Mouse (Mus musculus) ovary, adult 18-20 months (tissue): ENCODE data around the gene Specc1l.
"Not testable (repeated sequence)": the region's sequence is repeated elsewhere in the genome, so short reads cannot be mapped to it uniquely, and the experiment has no call there.

Experiments used
- DNase-seq: peaks from one replicate; pipeline ENCODE4 v3.0.0; 2022; ENCODE audit warnings: low spot score, mixed read lengths

The Specc1l gene

DNA sequence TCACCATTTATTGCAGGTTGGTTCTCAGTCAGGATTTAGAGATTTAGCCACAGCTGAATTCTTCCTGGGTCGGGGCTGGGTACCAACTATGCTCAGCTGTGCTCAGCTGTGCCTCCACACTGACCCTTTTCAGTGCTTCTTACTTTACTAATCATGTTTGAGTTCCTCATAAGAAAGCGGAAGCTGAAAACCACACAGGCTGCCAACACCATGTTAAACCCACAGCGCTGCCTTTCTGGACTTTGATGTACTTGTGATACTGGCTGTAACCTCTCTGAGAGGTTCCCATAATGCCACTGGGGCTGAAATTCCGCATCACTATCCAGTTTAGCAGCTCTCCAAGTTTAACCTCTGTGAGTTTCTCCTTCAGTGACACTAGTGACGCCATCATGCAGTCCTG lies 70.8 kb downstream of the Specc1l start:
- DNase-seq, result no peak

DNA sequence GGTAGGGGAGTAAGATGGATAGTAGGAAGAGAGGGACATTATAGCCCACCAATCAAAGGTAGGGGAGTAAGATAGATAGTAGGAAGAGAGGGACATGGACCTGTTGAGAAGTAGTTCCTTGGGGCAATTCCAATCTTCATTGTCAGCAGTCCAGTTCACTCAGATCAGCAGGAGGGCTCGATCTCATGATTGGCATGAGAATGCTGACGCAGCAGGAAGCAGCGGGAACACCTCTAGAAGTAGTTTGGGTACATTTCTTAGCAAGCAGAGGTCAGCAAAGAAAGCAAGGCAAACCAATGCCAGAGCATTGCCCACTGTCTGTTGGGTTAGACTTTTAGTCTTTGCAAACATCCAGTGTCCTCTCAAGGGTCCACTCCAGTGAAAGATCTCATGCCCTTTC lies 71.9 kb downstream of the Specc1l start:
- no peak for DNase-seq

GRCm38 (mm10) chr10:75288579-75288978 lies 76.7 kb downstream of the Specc1l start:
- no peak for DNase-seq

DNA sequence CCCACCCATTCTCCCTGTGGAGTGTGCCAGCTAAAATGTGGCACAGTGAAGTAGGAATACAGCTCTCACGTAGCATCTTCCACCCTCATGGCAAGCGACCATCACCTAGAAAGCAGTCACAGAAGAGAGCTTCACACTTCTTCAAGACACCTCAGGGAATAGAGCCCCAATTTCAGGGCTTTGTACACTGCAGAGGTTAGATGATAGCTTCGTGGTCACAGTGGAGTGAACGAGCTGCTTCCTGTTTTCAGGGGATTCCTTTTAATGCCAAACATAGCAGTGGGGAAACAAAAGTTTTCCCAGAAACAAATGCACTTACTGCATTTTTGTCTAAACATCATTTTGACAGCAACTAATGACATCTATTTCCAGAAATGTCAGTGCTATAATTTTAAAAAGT lies 77.5 kb downstream of the Specc1l start:
- no peak for DNase-seq

- DNase-seq, result no peak
Observed at GRCm38 (mm10) chr10:75290650-75291049, 78.8 kb downstream of the Specc1l start.

DNA sequence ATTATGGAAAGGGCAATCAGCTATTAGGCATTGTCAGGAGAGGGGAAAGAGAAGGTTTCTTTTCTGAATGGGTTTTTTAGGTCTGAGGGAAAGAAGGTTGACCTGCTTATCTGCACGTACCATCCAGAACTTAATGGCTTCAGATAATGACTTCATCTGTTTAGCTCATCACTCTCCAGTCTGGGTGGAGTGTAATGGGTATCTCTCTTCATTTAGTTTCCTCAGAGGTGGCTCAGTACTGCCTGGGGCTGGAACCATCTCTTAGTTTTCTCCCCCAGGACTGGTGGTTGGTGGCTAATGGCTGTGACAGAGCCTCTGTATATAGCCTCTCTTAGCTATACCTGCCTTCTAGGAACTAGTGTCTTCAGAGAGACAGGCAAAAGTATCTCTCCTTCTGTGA lies 79.5 kb downstream of the Specc1l start:
- DNase-seq, result no peak

- not testable (repeated sequence) for DNase-seq
Observed at GRCm38 (mm10) chr10:75292206-75292605, 80.3 kb downstream of the Specc1l start.

- DNase-seq, result no peak
Observed at GRCm38 (mm10) chr10:75293288-75293687, 81.4 kb downstream of the Specc1l start.

GRCm38 (mm10) chr10:75294362-75294761 lies 82.5 kb downstream of the Specc1l start:
- no peak for DNase-seq

GRCm38 (mm10) chr10:75294926-75295325 lies 83.1 kb downstream of the Specc1l start:
- no peak for DNase-seq

- no peak for DNase-seq
Observed at GRCm38 (mm10) chr10:75298608-75299007, 86.7 kb downstream of the Specc1l start.

- no peak for DNase-seq
Observed at GRCm38 (mm10) chr10:75299785-75300418, 88.0 kb downstream of the Specc1l start.

DNA sequence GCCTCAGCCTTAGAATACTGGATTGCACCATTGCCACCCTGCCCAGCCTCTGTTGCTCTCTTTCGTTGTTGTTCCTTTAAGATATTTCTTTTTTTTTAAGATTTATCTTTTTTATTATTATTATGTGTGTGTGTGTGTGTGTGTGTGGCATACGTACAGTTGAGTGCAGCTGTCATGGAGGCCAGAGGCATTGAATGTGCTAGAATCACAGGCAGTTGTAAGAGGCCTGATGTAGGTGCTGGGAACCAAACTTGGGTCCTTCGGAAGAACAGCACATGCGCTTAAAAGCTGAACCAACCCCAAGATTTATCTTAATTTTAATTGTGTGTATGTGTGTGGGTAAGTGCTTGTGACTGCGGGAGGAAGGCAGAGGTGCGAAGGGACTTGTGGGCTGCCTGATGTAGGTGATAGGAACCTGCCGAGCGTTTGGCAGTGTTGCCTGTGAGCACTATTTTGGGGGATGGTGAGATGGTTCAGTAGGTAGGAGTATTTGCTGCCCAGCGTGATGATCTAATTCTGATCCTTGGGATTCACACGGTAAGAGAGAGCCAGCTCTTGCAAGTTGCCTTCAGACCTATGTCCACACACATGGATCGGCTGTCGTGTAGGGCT lies 89.4 kb downstream of the Specc1l start:
- DNase-seq, result no peak

- no peak for DNase-seq
Observed at GRCm38 (mm10) chr10:75301937-75302336, 90.1 kb downstream of the Specc1l start.

- DNase-seq, result no peak
Observed at GRCm38 (mm10) chr10:75302536-75302935, 90.7 kb downstream of the Specc1l start.

DNA sequence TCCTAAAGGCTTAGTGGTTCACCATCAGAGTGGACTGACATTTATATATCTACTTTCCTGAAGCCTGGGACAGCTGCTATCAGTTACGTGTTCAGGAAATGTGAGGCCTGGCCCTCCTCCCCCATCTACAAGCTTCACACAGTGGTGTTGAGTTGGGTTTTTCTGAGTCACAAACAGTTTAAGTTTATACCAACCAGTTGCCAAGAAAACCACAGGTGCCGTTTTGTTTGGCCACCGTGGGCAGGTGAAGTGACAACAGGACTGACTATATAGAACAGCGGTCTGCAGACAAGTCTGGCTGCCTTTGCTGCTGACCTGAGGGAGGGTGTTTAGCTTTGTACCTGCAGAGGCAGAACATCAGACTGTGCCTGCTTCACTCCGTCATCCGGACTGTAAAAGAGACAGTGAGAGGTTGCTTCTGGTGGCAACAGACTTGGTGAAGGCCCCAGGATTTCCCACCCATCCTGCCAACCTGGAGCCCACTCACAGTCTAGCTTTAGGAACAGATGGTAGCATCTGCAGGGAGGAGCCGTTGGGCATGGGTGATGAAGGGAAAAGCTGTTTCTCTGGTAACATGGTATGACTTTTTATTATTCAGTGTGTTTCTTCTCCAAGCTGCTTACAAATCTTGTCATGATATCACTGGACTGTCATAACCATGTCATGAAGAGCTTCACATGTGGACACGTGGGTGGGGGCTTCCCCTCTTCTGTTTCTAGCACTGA lies 91.6 kb downstream of the Specc1l start:
- no peak for DNase-seq

GRCm38 (mm10) chr10:75304049-75304405 lies 92.2 kb downstream of the Specc1l start:
- no peak for DNase-seq

GRCm38 (mm10) chr10:75304413-75304812 lies 92.5 kb downstream of the Specc1l start:
- DNase-seq, result no peak

GRCm38 (mm10) chr10:75307130-75307529 lies 95.3 kb downstream of the Specc1l start:
- no peak for DNase-seq

- DNase-seq, result no peak
Observed at GRCm38 (mm10) chr10:75312361-75312760, 100.5 kb downstream of the Specc1l start.

DNA sequence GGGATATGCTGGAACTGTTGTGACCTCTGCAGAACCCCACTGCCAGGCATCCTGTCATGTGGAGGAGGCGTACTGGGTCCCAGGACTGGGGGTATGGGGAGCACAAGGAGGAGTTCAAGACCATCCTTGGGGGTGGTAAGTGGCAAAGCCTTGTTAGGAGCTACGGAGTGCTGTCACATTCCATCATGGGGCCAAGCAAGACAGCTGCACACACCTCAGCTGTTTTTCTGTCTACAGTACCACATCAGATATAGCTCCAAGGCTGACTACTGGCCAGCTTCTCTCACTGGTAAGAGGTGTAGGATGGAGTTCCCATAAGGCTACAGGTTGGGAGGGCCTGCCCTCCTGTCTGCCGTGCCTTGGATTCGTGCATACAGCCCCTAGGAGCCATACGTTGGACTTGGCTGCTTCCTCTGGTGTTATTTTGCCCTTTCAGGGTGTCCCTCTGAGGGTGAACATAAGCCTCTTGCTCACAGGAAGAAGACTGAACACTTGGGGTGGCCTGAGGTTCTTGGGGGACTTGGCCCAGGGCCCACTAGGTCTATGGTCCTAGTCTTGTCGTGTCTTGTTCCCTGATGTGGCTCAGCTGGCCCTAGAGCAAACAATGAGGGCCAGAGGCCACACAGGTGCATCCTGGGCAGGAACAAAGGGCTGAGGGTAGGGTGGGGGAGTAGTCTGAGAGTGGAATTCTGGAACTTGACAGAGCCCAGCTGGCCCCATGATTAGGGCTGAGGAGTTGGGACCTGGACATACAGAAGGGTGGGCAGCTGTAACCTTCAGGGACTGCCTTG lies 102.5 kb downstream of the Specc1l start:
- DNase-seq, result no peak

GRCm38 (mm10) chr10:75315756-75316155 lies 103.9 kb downstream of the Specc1l start:
- DNase-seq, result no peak

- no peak for DNase-seq
Observed at GRCm38 (mm10) chr10:75316472-75316871, 104.6 kb downstream of the Specc1l start.
